Mouse (Mus musculus): Measurements from ENCODE around the gene Hist1h2ah. TPM values are rescaled to one million over a fixed set of nuclear protein-coding genes. Genes with fewer than 3 reads are reported as not detected.

Gene Hist1h2ah
- total RNA-seq, 1 experiment from 2014 or later: 61.8 TPM

GRCm38 (mm10) chr13:22008707-22009106 lies 26.7 kb downstream of the Hist1h2ah start:
- DNase-seq: no peak

GRCm38 (mm10) chr13:22007872-22008271 lies 27.5 kb downstream of the Hist1h2ah start:
- no peak for DNase-seq

- DNase-seq: no peak
These were observed 28.3 kb downstream of the Hist1h2ah start for GRCm38 (mm10) chr13:22007121-22007510.

- DNase-seq: peak; percentile 42
These were observed 28.8 kb downstream of the Hist1h2ah start for GRCm38 (mm10) chr13:22006334-22007120.

GRCm38 (mm10) chr13:22005605-22006333 lies 29.6 kb downstream of the Hist1h2ah start:
- DNase-seq: peak; percentile 42

GRCm38 (mm10) chr13:22001823-22002222 lies 33.5 kb downstream of the Hist1h2ah start:
- no peak for DNase-seq

- DNase-seq: no peak
These were observed 34.0 kb downstream of the Hist1h2ah start for GRCm38 (mm10) chr13:22001346-22001745.

- DNase-seq: no peak
These were observed 36.2 kb downstream of the Hist1h2ah start for GRCm38 (mm10) chr13:21999147-21999546.

- no peak for DNase-seq
These were observed 37.0 kb downstream of the Hist1h2ah start for GRCm38 (mm10) chr13:21998412-21998811.

- DNase-seq: no peak
These were observed 37.5 kb downstream of the Hist1h2ah start for GRCm38 (mm10) chr13:21997821-21998220.

- no peak for DNase-seq
These were observed 38.1 kb downstream of the Hist1h2ah start for GRCm38 (mm10) chr13:21997201-21997820.

- no peak for DNase-seq
These were observed 38.6 kb downstream of the Hist1h2ah start for GRCm38 (mm10) chr13:21996840-21997185.

GRCm38 (mm10) chr13:21996101-21996839 lies 39.1 kb downstream of the Hist1h2ah start:
- DNase-seq: no peak

- DNase-seq: peak; percentile 9
These were observed 39.9 kb downstream of the Hist1h2ah start for GRCm38 (mm10) chr13:21995331-21995914.

GRCm38 (mm10) chr13:21994896-21995295 lies 40.5 kb downstream of the Hist1h2ah start:
- no peak for DNase-seq

- DNase-seq: no peak
These were observed 41.2 kb downstream of the Hist1h2ah start for GRCm38 (mm10) chr13:21993957-21994738.

GRCm38 (mm10) chr13:21992550-21992949 lies 42.8 kb downstream of the Hist1h2ah start:
- no peak for DNase-seq
